Mouse (Mus musculus) liver, embryonic 14.5 days (tissue): Measurements from ENCODE around the gene Lrmda.

Experiments used
- CTCF ChIP-seq: IDR thresholded peaks from 2 replicates; pipeline ENCODE4 v1.5.1; 2016; ENCODE audit warnings: antibody characterized with exemption, low read depth, control low read depth
- EP300 ChIP-seq: IDR thresholded peaks from 2 replicates; pipeline ENCODE4 v1.6.1; 2016; ENCODE audit warnings: antibody characterized with exemption, low read depth

- TF ChIP-seq CTCF (no peak), EP300 (no peak)
Observed at GRCm38 (mm10) chr14:22908006-22908405, 888.5 kb downstream of the Lrmda start.
